Mouse (Mus musculus) left cerebral cortex, postnatal 14 days (tissue): ENCODE measurements around the gene Olfr279. TPM values are rescaled to one million over a fixed set of nuclear protein-coding genes. Genes with fewer than 3 reads are reported as not detected.

Experiments
- DNase-seq, 2 experiments: peaks; one replicate each; pipeline ENCODE4 v3.0.0; 2021 to 2022; ENCODE audit warnings: low spot score in 2 of 2, mixed read lengths in 1 of 2
- intact Hi-C: fragments of 180-260 bp; cut with DNase I; formaldehyde crosslinking; loops from one replicate; pipeline ENCODE4 v1.15.1; 2025
- microRNA-seq, 2 experiments: library from miRNA; unstranded; fragments of <30 nt; microRNA quantifications; one replicate each; pipeline ENCODE4 v1.2.0; 2022
- total RNA-seq, 2 experiments: library from RNA; stranded (reverse); gene quantifications; 2 replicates each; pipeline ENCODE4 v1.2.3; 2021

Olfr279 gene
- total RNA-seq, 2 experiments from 2014 or later, result 0.11 TPM; not detected in 1

GRCm38 (mm10) chr15:98536828-98537510, 44.8 kb downstream of the Olfr279 start:
- DNase-seq, result no peak
- intact Hi-C loops, result no loop called here

GRCm38 (mm10) chr15:98537923-98538322, 45.7 kb downstream of the Olfr279 start:
- intact Hi-C loops, result no loop called here
- DNase-seq, result no peak

GRCm38 (mm10) chr15:98541064-98541463, 48.9 kb downstream of the Olfr279 start:
- DNase-seq, result no peak
- intact Hi-C loops, result no loop called here

GRCm38 (mm10) chr15:98543341-98543740, 51.1 kb downstream of the Olfr279 start:
- no peak for DNase-seq
- intact Hi-C loops, result no loop called here

- no peak for DNase-seq
- intact Hi-C loops, result no loop called here
Observed at GRCm38 (mm10) chr15:98545151-98545550, 52.9 kb downstream of the Olfr279 start.

GRCm38 (mm10) chr15:98546843-98547242, 54.6 kb downstream of the Olfr279 start:
- DNase-seq, result no peak
- intact Hi-C loops, result no loop called here

Small RNAs within 50 kb of the gene (microRNA-seq; reads per million reads assigned to microRNA genes)
- 1.6 to 5.4 reads per million in 2 experiments for gene Mir1291

Other genes with a start within 250 kb of the Olfr279 start
- gene H1fnt, start 235.1 kb upstream of the Olfr279 start, total RNA-seq, result not detected
- 1 to 10 TPM; 6.9 to 7.0 TPM for gene Zfp641, start 196.2 kb upstream of the Olfr279 start, total RNA-seq
- gene Olfr285, start 175.0 kb upstream of the Olfr279 start, total RNA-seq, result not detected
- not detected for gene Olfr284, start 151.4 kb upstream of the Olfr279 start, total RNA-seq
- not detected for gene Olfr283, start 111.5 kb upstream of the Olfr279 start, total RNA-seq
- gene Olfr282, start 61.2 kb upstream of the Olfr279 start, total RNA-seq, result not detected
- not detected for gene Olfr281, start 39.8 kb upstream of the Olfr279 start, total RNA-seq
- gene OR5BS1P, start 22.5 kb upstream of the Olfr279 start, total RNA-seq, result not detected
- not detected for gene Lalba, start 9.7 kb upstream of the Olfr279 start, total RNA-seq
- 10 to 100 TPM; 59.5 to 61.0 TPM for gene Kansl2, start 41.9 kb downstream of the Olfr279 start, total RNA-seq
- 10 to 100 TPM; 40.5 to 45.3 TPM for gene Ccnt1, start 78.5 kb downstream of the Olfr279 start, total RNA-seq
- gene 4930415O20Rik, start 78.6 kb downstream of the Olfr279 start, total RNA-seq, result not detected
- 10 to 100 TPM; 47.8 to 50.2 TPM for gene Adcy6, start 117.7 kb downstream of the Olfr279 start, total RNA-seq
- gene Cacnb3, start 138.4 kb downstream of the Olfr279 start, total RNA-seq, result 100 to 1,000 TPM; 217 to 244 TPM
- 10 to 100 TPM; 56.0 to 57.6 TPM for gene Ddx23, start 170.5 kb downstream of the Olfr279 start, total RNA-seq
- gene Rnd1, start 185.1 kb downstream of the Olfr279 start, total RNA-seq, result 10 to 100 TPM; 53.9 to 64.1 TPM
- 10 to 100 TPM; 12.6 to 13.3 TPM for gene Ccdc65, start 215.8 kb downstream of the Olfr279 start, total RNA-seq
- gene Fkbp11, start 235.8 kb downstream of the Olfr279 start, total RNA-seq, result 1 to 10 TPM; 2.7 to 3.4 TPM